ENCODE assay signal across 15 mouse cellular contexts in the genomic region with DNA sequence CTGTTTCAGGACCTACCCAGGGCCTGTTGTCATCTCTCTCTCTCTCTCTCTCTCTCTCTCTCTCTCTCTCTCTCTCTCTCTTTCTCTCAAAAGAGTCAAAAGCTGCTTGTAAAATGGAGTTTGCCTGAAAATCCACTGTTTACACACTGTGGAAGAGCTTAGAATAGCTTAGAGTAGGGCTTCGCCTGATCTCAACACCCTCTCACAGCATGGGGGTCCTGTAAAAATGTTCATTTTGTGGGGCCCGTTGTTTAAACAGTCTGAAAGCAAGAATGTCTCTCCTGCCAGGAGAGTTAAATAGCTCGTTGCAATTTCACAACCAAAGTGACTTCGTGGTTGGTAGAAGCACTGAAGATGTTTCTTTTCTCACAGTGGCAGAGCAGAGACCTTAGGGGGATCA.
"Had no signal": no experiment of that assay in that cellular context is flagged by ENCODE, and none has a peak within 500 bp of the region (broad histone marks: within the 10 kb centered on the region; RNA-seq: fewer than 3 reads in every experiment).

No protein-coding gene starts in this region.

- H3K4me3 ChIP-seq: liver, embryonic 12.5 days; midbrain, embryonic 13.5 days; midbrain, embryonic 15.5 days; neural tube, embryonic 12.5 days; stomach, embryonic 15.5 days had no signal

- H3K27me3 ChIP-seq: liver, embryonic 12.5 days; midbrain, embryonic 13.5 days; midbrain, embryonic 15.5 days; neural tube, embryonic 12.5 days; stomach, embryonic 15.5 days had no signal

- H3K4me2 ChIP-seq: liver, embryonic 12.5 days; midbrain, embryonic 11.5 days; midbrain, embryonic 13.5 days; midbrain, embryonic 15.5 days; neural tube, embryonic 12.5 days; stomach, embryonic 15.5 days had no signal

- ATAC-seq: liver, embryonic 12.5 days; midbrain, embryonic 13.5 days; midbrain, embryonic 15.5 days had no signal

- H3K4me1 ChIP-seq: midbrain, embryonic 13.5 days; midbrain, embryonic 15.5 days; neural tube, embryonic 12.5 days; stomach, embryonic 15.5 days had no signal

- H3K27ac ChIP-seq: liver, embryonic 12.5 days; liver, embryonic 14.5 days; midbrain, embryonic 13.5 days; midbrain, embryonic 15.5 days; neural tube, embryonic 12.5 days; stomach, embryonic 15.5 days; stomach, postnatal 0 days had no signal

- H3K9ac ChIP-seq: liver, embryonic 12.5 days; liver, embryonic 14.5 days; midbrain, embryonic 13.5 days; midbrain, embryonic 15.5 days; neural tube, embryonic 12.5 days; stomach, embryonic 15.5 days had no signal

- H3K9me3 ChIP-seq: liver, embryonic 12.5 days; midbrain, embryonic 13.5 days; midbrain, embryonic 15.5 days; neural tube, embryonic 12.5 days; stomach, embryonic 15.5 days had no signal

- H3K36me3 ChIP-seq: liver, embryonic 12.5 days; midbrain, embryonic 13.5 days; midbrain, embryonic 15.5 days; neural tube, embryonic 12.5 days; stomach, embryonic 15.5 days had no signal

- DNase-seq: lung, adult 2 months; lung, postnatal 14 days; lung, postnatal 4 days; right cerebral cortex, postnatal 14 days; thymus, adult 2 months; thymus, postnatal 25 days; thymus, postnatal 4 days had no signal
